Mouse (Mus musculus): ENCODE results near the gene Tmc5. TPM values are rescaled to one million over a fixed set of nuclear protein-coding genes. Genes with fewer than 3 reads are reported as not detected.

The Tmc5 gene
- polyA plus RNA-seq, 1 experiment from 2014 or later = 0.51 TPM

DNA sequence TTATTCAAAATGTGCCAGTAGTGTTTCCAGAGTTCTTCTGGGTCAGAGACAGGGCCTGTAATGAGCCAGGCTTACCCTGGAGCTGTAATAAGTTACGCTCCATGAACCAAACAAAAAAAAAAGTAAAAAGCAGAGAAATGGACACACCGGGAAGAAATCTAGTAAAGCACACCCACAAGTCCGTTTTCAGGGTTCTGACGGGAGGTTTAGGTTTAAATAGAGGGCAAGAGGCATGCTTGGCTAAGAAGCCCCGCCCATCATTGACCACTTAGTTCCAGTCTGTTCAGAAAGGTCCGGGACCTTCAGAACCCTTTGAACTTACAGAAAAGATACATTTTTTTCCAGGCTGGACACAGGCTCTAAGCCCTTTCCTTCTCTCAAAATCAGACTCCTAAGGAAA is 109.0 kb downstream of the Tmc5 start:
- no peak for DNase-seq (ENCODE audit: low spot score)
- H3K4me1 ChIP-seq (replicated peaks) = peaks cover 35% of the 10 kb centered on the region
- 35% methylated on average over 6 of the region's 6 CpGs for WGBS
- H3K36me3 ChIP-seq = peaks cover 23% of the 10 kb centered on the region
- peak overlapping the region; percentile 90 for H3K4me3 ChIP-seq
- H3K9me3 ChIP-seq = no peaks in the 10 kb centered on the region
- peak overlapping the region; percentile 95 for H3K27ac ChIP-seq
- H3K27me3 ChIP-seq (ENCODE audit: insufficient read depth, poor library complexity, severe bottlenecking) = peaks cover 5% of the 10 kb centered on the region; the same call in 1 of the 2 replicates

- no peak overlapping the region for H3K4me3 ChIP-seq
Observed at GRCm38 (mm10) chr7:118706488-118706887, 109.4 kb downstream of the Tmc5 start.

DNA sequence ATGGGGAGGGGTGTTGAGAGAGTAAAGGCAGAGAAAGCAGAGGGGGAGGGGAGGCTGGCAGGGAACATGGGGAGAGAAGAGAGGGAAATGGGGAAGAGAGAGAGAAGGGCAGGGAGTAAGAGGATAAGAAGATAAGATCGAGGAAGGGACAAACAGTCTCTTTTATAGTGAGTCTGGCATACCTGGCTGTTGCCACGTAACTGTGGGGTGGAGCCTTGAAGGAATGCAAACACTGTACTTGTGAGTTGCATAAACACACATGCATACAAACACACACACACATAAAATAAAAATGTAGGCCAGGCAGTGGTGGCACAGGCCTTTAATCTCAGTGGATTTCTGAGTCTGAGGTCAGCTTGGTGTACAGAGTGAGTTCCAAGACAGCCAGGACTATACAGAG is 110.1 kb downstream of the Tmc5 start:
- Histone ChIP-seq H3K4me1 (replicated peaks) (peaks cover 35% of the 10 kb centered on the region), H3K36me3 (peaks cover 12% of the 10 kb centered on the region), H3K9me3 (no peaks in the 10 kb centered on the region), H3K27me3 (ENCODE audit: insufficient read depth, poor library complexity, severe bottlenecking) (peaks cover 5% of the 10 kb centered on the region; the same call in 1 of the 2 replicates), H3K27ac (no peak overlapping the region), H3K4me3 (no peak overlapping the region)
- no peak for DNase-seq (ENCODE audit: low spot score)
- 82% methylated on average over 2 of the region's 2 CpGs for WGBS

More at GRCm38 (mm10) chr7:118706488-118706887, 109.4 kb downstream of the Tmc5 start:
- H3K4me1 ChIP-seq (replicated peaks) = peaks cover 35% of the 10 kb centered on the region
- DNase-seq (ENCODE audit: low spot score) = no peak
- H3K27me3 ChIP-seq (ENCODE audit: insufficient read depth, poor library complexity, severe bottlenecking) = peaks cover 5% of the 10 kb centered on the region; the same call in 1 of the 2 replicates
- WGBS = 89% methylated on average over 5 of the region's 5 CpGs
- no peaks in the 10 kb centered on the region for H3K9me3 ChIP-seq
- H3K27ac ChIP-seq = 0 out of 2 replicates have a peak overlapping the region, but pooled peaks have one; percentile 95
- H3K36me3 ChIP-seq = peaks cover 18% of the 10 kb centered on the region

DNA sequence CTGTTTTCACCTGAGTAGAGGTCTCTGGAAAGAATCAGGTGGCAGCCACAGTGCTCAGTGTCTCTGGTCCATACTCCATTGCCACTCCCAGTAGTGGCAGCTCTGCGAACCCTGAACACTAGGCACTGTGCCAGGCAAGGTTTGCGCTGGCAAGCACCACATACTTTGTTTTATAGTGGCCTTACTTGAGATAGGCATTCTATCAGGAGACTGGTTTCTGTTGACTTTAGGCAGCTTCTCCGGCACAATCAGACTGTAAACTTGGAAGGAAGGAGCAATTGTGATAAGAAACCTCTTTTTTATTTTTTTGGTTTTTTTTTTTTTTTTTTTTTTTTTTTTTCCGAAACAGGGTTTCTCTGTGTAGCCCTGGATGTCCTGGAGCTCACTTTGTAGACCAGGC is 110.9 kb downstream of the Tmc5 start:
- no peak for DNase-seq (ENCODE audit: low spot score)
- Histone ChIP-seq H3K4me3 (no peak overlapping the region), H3K27me3 (ENCODE audit: insufficient read depth, poor library complexity, severe bottlenecking) (peaks cover 5% of the 10 kb centered on the region; the same call in 1 of the 2 replicates), H3K9me3 (no peaks in the 10 kb centered on the region), H3K27ac (no peak overlapping the region), H3K4me1 (replicated peaks) (peaks cover 38% of the 10 kb centered on the region), H3K36me3 (peaks cover 7% of the 10 kb centered on the region)
- WGBS = 84% methylated on average over 4 of the region's 4 CpGs

- 66% methylated on average over 5 of the region's 5 CpGs for WGBS
- no peak overlapping the region for H3K27ac ChIP-seq
- no peak overlapping the region for H3K4me3 ChIP-seq
- H3K9me3 ChIP-seq = no peaks in the 10 kb centered on the region
- H3K4me1 ChIP-seq (replicated peaks) = peaks cover 23% of the 10 kb centered on the region
- peaks cover 17% of the 10 kb centered on the region for H3K36me3 ChIP-seq
- no peak for DNase-seq (ENCODE audit: low spot score)
- peaks cover 5% of the 10 kb centered on the region; the same call in 1 of the 2 replicates for H3K27me3 ChIP-seq (ENCODE audit: insufficient read depth, poor library complexity, severe bottlenecking)
Observed at GRCm38 (mm10) chr7:118710776-118711175, 113.7 kb downstream of the Tmc5 start.

DNA sequence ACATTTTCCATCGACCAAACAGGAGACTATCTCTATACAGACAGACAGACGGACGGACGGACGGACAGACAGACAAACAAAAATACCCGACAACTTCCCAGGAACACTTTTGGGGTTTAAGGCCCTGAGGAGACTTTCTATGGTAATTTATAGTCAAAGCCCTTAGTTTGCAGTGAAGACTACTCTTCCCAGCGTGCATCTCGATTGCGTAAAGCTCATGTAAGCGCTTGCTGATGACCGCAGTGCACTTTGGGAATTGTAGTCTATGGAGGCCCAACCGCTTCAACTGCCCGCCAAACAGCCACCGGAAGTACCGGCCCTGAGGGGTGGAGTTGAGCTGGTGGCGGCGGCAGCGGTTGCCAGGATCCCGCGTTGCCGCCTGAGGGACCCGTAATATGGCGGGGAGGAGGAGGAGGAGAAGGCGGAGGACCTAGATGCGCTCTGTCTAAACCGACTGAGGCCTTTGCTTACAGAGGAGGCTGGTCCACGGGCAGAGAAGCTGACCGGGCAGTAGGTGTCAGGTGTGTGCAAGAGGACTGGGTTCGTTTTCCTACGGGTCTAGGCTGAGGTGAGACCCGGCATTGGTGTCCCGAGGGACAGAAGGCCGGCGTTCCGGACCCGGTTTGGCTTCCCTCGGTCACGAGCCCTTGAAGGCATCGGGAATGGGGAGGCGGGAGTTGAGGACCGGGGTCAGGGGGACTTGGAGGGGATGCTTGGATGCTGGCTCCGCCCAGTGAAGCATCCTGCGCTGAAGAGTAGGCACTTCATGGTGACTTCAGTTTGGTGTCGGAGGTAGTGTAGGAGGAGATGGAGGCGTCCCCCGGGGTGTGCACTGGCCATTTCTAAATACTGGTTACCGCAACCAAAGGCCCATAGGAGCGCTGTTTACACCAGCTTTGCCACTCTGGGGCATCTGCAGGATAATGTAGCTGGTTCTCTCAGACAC is 115.4 kb downstream of the Tmc5 start, which contains the start of gene Ccp110:
Gene Ccp110 (plus strand): TSS at position 325 of the 946 bp plus-strand sequence.
- Histone ChIP-seq H3K36me3 (peaks cover 28% of the 10 kb centered on the region), H3K27ac (peak within 1 kb of the TSS; percentile 85), H3K9me3 (no peaks in the 10 kb centered on the region), H3K4me3 (peak within 1 kb of the TSS; percentile 74), H3K4me1 (replicated peaks) (peaks cover 16% of the 10 kb centered on the region), H3K27me3 (ENCODE audit: insufficient read depth, poor library complexity, severe bottlenecking) (no peaks in the 10 kb centered on the region)
- DNase-seq (ENCODE audit: low spot score) = peak; percentile 94
- under 1% methylated on average over 48 of the region's 48 CpGs for WGBS

DNA sequence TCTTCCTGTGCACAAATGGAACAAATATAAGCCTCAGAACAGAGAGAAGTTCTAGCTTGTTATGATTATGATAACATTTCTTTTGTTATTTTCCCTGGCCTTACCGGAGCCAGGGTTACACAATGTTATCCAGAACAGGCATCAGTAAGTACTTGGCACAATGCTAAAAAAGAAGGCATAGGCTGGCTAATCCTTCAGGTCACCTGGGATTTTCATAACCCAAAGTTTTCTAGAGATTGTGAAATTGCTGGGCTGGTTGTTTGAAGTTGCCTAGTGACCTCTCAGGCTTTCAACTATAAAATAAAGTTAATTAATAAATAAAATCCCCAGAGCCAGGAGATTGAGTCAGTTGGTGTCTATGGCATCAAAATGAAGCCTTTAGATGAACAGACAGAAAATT is 117.8 kb downstream of the Tmc5 start:
- Histone ChIP-seq H3K4me3 (no peak overlapping the region), H3K27me3 (ENCODE audit: insufficient read depth, poor library complexity, severe bottlenecking) (no peaks in the 10 kb centered on the region), H3K9me3 (no peaks in the 10 kb centered on the region), H3K27ac (no peak overlapping the region), H3K36me3 (peaks cover 50% of the 10 kb centered on the region), H3K4me1 (replicated peaks) (peaks cover 16% of the 10 kb centered on the region)
- no peak for DNase-seq (ENCODE audit: low spot score)
- WGBS = 91% methylated on average over 1 of the region's 1 CpGs

DNA sequence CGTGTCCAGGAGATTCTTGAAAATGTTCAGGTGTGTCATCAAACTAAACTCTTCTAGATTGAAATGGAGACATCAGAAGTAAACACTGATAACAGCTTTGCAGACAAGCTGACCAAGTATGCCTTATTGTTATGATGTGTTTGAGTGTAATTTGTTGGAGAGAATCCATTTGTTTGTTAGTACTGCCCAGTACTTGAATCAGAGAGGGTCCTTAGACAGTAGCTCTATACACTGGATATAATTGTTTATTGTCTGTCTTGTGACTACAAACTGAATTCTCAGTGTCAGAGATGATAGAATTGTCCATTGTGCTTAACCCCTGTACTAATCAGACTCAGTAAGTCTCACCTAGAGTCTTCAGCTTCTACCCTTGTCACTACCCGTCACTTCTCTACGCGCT is 121.0 kb downstream of the Tmc5 start:
- Histone ChIP-seq H3K4me3 (no peak overlapping the region), H3K27me3 (ENCODE audit: insufficient read depth, poor library complexity, severe bottlenecking) (no peaks in the 10 kb centered on the region), H3K4me1 (replicated peaks) (peaks cover 12% of the 10 kb centered on the region), H3K27ac (no peak overlapping the region), H3K36me3 (peaks cover 81% of the 10 kb centered on the region), H3K9me3 (no peaks in the 10 kb centered on the region)
- DNase-seq (ENCODE audit: low spot score) = no peak
- WGBS = 97% methylated on average over 4 of the region's 4 CpGs

DNA sequence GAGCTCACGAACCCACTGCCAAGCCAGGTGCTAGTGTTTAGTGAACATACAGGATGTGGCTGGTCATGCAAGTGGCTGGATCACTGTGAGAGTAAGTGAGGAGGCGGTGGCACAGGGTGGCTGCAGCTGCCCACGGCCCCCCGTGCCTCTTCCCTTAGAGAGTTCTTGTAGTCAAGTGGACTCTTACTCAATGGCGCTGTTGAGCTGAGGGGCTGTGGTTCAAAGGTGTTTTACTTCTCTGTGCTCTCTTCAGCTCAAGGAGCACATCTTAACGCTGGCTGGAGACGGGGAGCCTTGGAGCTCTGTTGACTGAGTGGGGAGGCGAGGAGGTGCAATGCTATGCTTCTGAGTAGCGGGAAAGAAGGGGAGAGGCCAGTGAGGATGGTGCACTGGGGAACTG is 126.8 kb downstream of the Tmc5 start:
- no peaks in the 10 kb centered on the region for H3K9me3 ChIP-seq

More for the DNA sequence above, 126.8 kb downstream of the Tmc5 start:
- WGBS = 91% methylated on average over 9 of the region's 9 CpGs
- Histone ChIP-seq H3K4me3 (no peak overlapping the region), H3K27ac (no peak overlapping the region), H3K4me1 (replicated peaks) (no peaks in the 10 kb centered on the region), H3K36me3 (peaks cover 95% of the 10 kb centered on the region), H3K27me3 (ENCODE audit: insufficient read depth, poor library complexity, severe bottlenecking) (no peaks in the 10 kb centered on the region)
- no peak for DNase-seq (ENCODE audit: low spot score)

Other genes starting within 250 kb of the Tmc5 start
- gene Syt17, start 149.1 kb upstream of the Tmc5 start, polyA plus RNA-seq (2016; fragmentation: Nextera tagmentation; extraction: Ambion mirVana) = 2.2 and 3.0 TPM in 2 replicates
- gene Itpripl2, start 105.3 kb upstream of the Tmc5 start, polyA plus RNA-seq (2016; fragmentation: Nextera tagmentation; extraction: Ambion mirVana) = 0.93 and 1.1 TPM in 2 replicates
- 122 and 128 TPM in 2 replicates for gene Coq7, start 63.9 kb upstream of the Tmc5 start, polyA plus RNA-seq (2016; fragmentation: Nextera tagmentation; extraction: Ambion mirVana)
- 8.4 and 8.6 TPM in 2 replicates for gene Tmc7, start 12.6 kb upstream of the Tmc5 start, polyA plus RNA-seq (2016; fragmentation: Nextera tagmentation; extraction: Ambion mirVana)
- gene Gde1, start 108.5 kb downstream of the Tmc5 start, polyA plus RNA-seq (2016; fragmentation: Nextera tagmentation; extraction: Ambion mirVana) = 80.9 and 102 TPM in 2 replicates
- 28.5 and 34.1 TPM in 2 replicates for gene Ccp110, start 115.3 kb downstream of the Tmc5 start, polyA plus RNA-seq (2016; fragmentation: Nextera tagmentation; extraction: Ambion mirVana)
- 67.1 and 78.8 TPM in 2 replicates for gene Vps35l, start 142.9 kb downstream of the Tmc5 start, polyA plus RNA-seq (2016; fragmentation: Nextera tagmentation; extraction: Ambion mirVana)

All from hindbrain, embryonic 10.5 days (tissue).